Mouse (Mus musculus): ENCODE data around the gene Jmjd6.

GRCm38 (mm10) chr11:116837441-116837840 lies 5.8 kb downstream of the Jmjd6 start:
- no peak for TF ChIP-seq POLR2AphosphoS2 (IDR thresholded peaks at IDR 0.05; ENCODE audit: low read length)
- no peak for TF ChIP-seq POLR2A (IDR thresholded peaks at IDR 0.05; ENCODE audit: control insufficient read depth in 1 of 2, insufficient read depth in 1 of 2, low read depth in 1 of 2, low read length in 2 of 2, poor library complexity in 1 of 2)
- TF ChIP-seq NELFE (IDR thresholded peaks at IDR 0.05; ENCODE audit: low read depth, low read length) = no peak
- TF ChIP-seq CHD2 (IDR thresholded peaks at IDR 0.05; ENCODE audit: low read length) = no peak
